29 mouse cellular contexts compared by ENCODE assay signal in genomic region chr11:73228881-73229280, GRCm38 (mm10). TPM values are rescaled to one million over a fixed set of nuclear protein-coding genes. Genes with fewer than 3 reads are reported as not detected.
"Had no signal": no experiment of that assay in that cellular context is flagged by ENCODE, and none has a peak within 500 bp of the region (broad histone marks: within the 10 kb centered on the region; RNA-seq: fewer than 3 reads in every experiment).

No protein-coding gene starts in this region.

- ATAC-seq: hindbrain, postnatal 0 days; intestine, embryonic 16.5 days; liver, embryonic 12.5 days had no signal

- H3K4me1 ChIP-seq: heart, embryonic 13.5 days; heart, embryonic 15.5 days; hindbrain, embryonic 13.5 days; hindbrain, embryonic 15.5 days; kidney, embryonic 15.5 days; limb, embryonic 13.5 days; limb, embryonic 15.5 days; liver, embryonic 12.5 days had no signal

- H3K27ac ChIP-seq: heart, adult 2 months; heart, embryonic 13.5 days; heart, embryonic 15.5 days; hindbrain, embryonic 13.5 days; hindbrain, embryonic 15.5 days; hindbrain, postnatal 0 days; kidney, embryonic 15.5 days; kidney, postnatal 0 days; limb, embryonic 13.5 days; limb, embryonic 15.5 days; liver, embryonic 12.5 days; liver, embryonic 14.5 days had no signal

- H3K4me3 ChIP-seq: heart, adult 2 months; heart, embryonic 13.5 days; heart, embryonic 15.5 days; hindbrain, embryonic 13.5 days; hindbrain, embryonic 15.5 days; kidney, embryonic 15.5 days; limb, embryonic 13.5 days; limb, embryonic 15.5 days; liver, embryonic 12.5 days had no signal

- DNase-seq: gastrocnemius, postnatal 14 days; heart, adult 11 months; heart, adult 2 months; heart, postnatal 14 days; heart, postnatal 36 days; layer of hippocampus, adult 9-11 months; layer of hippocampus, postnatal 36 days; left cerebral cortex, postnatal 4 days; lung, adult 18-20 months had no signal

- H3K36me3 ChIP-seq: heart, embryonic 13.5 days; heart, embryonic 15.5 days; hindbrain, embryonic 13.5 days; hindbrain, embryonic 15.5 days; kidney, embryonic 15.5 days; limb, embryonic 13.5 days; limb, embryonic 15.5 days; liver, embryonic 12.5 days had no signal

- H3K9ac ChIP-seq: heart, embryonic 13.5 days; heart, embryonic 15.5 days; hindbrain, embryonic 13.5 days; hindbrain, embryonic 15.5 days; kidney, embryonic 15.5 days; limb, embryonic 13.5 days; limb, embryonic 15.5 days; liver, embryonic 12.5 days; liver, embryonic 14.5 days had no signal

- H3K9me3 ChIP-seq: heart, embryonic 13.5 days; heart, embryonic 15.5 days; hindbrain, embryonic 15.5 days; kidney, embryonic 15.5 days; limb, embryonic 13.5 days; limb, embryonic 15.5 days; liver, embryonic 12.5 days had no signal

- H3K27me3 ChIP-seq: heart, embryonic 13.5 days; heart, embryonic 15.5 days; hindbrain, embryonic 13.5 days; hindbrain, embryonic 15.5 days; kidney, embryonic 15.5 days; limb, embryonic 13.5 days; limb, embryonic 15.5 days; liver, embryonic 12.5 days had no signal

- H3K4me2 ChIP-seq: heart, embryonic 11.5 days; heart, embryonic 13.5 days; heart, embryonic 15.5 days; hindbrain, embryonic 13.5 days; hindbrain, embryonic 15.5 days; kidney, embryonic 15.5 days; limb, embryonic 13.5 days; limb, embryonic 15.5 days; liver, embryonic 12.5 days had no signal

RNA-seq across cellular contexts. Expression of gene Trpv1, which starts 5.2 kb away (rescaled TPM):
- total RNA-seq: heart, postnatal 36 days; hematopoietic stem cell, adult 5-6 weeks; layer of hippocampus, adult 8-10 months; layer of hippocampus, postnatal 14 days had no signal
- polyA plus RNA-seq: heart, embryonic 13.5 days; hindbrain, embryonic 11.5 days; kidney, embryonic 15.5 days; kidney, postnatal 0 days; liver, embryonic 12.5 days; liver, embryonic 14.5 days had no signal

RNA-seq across cellular contexts. Expression of gene Trpv3, which starts 38.3 kb away (rescaled TPM):
- total RNA-seq: gastrocnemius, adult 18-20 months; gastrocnemius, adult 8-10 months; gastrocnemius, postnatal 36 days; hematopoietic stem cell, adult 5-6 weeks had no signal
- polyA plus RNA-seq: heart, embryonic 13.5 days; liver, embryonic 12.5 days had no signal
